Mouse (Mus musculus) myocyte (in vitro differentiated cells): Measurements from ENCODE around the gene Zfr2. TPM values are rescaled to one million over a fixed set of nuclear protein-coding genes. Genes with fewer than 3 reads are reported as not detected.

Experiments used
- H3K27me3 ChIP-seq: one replicate; pipeline ENCODE4 v1.6.1; 2011; ENCODE audit not compliant: control insufficient read depth, insufficient read depth, insufficient read length
- H3K36me3 ChIP-seq: one replicate; pipeline ENCODE4 v1.6.1; 2011; ENCODE audit not compliant: control insufficient read depth, insufficient read depth
- H3K4me2 ChIP-seq: one replicate; pipeline ENCODE4 v1.6.1; 2011; ENCODE audit warnings: low read depth, control low read depth
- H3K4me3 ChIP-seq: one replicate; pipeline ENCODE4 v1.5.1; 2011; ENCODE audit warnings: mild to moderate bottlenecking, control low read depth, moderate library complexity
- H3K79me2 ChIP-seq: one replicate; pipeline ENCODE4 v1.6.1; 2011; ENCODE audit not compliant: control insufficient read depth, insufficient read depth
- H3ac ChIP-seq: one replicate; pipeline ENCODE4 v1.6.1; 2011; ENCODE audit not compliant: control insufficient read depth, insufficient read length
- CEBPB ChIP-seq: IDR thresholded peaks from 2 replicates; pipeline ENCODE4 v1.6.1; 2011; ENCODE audit warnings: mild to moderate bottlenecking, moderate library complexity; ENCODE audit not compliant: poor library complexity, insufficient read depth, severe bottlenecking
- E2F4 ChIP-seq: IDR thresholded peaks from one replicate; pipeline ENCODE4 v1.6.1; 2011; ENCODE audit warnings: mild to moderate bottlenecking, control low read depth, moderate library complexity; ENCODE audit not compliant: insufficient read depth
- MAX ChIP-seq: IDR thresholded peaks from one replicate; pipeline ENCODE4 v1.6.1; 2011; ENCODE audit warnings: low read depth, mild to moderate bottlenecking, control low read depth
- MYOD1 ChIP-seq, 3 experiments: IDR thresholded peaks; one replicate each; pipeline ENCODE4 v1.6.1; 2011; ENCODE audit warnings: control low read depth in 2 of 3, low read depth in 2 of 3, mild to moderate bottlenecking in 2 of 3, moderate library complexity in 1 of 3; ENCODE audit not compliant: insufficient read length in 2 of 3, control insufficient read depth in 1 of 3
- MYOG ChIP-seq, 3 experiments: IDR thresholded peaks; one replicate each; pipeline ENCODE4 v1.6.1; 2011; ENCODE audit warnings: control low read depth in 2 of 3, low read depth in 2 of 3, mild to moderate bottlenecking in 2 of 3; ENCODE audit not compliant: insufficient read length in 2 of 3, control insufficient read depth in 1 of 3, insufficient read depth in 1 of 3
- POLR2A ChIP-seq: IDR thresholded peaks from one replicate; pipeline ENCODE4 v1.6.1; 2011; ENCODE audit warnings: low read depth, mild to moderate bottlenecking, control low read depth, moderate library complexity; ENCODE audit not compliant: insufficient read length
- POLR2AphosphoS2 ChIP-seq: IDR thresholded peaks from one replicate; pipeline ENCODE4 v1.6.1; 2011; ENCODE audit warnings: low read depth, control low read depth; ENCODE audit not compliant: insufficient read length
- REST ChIP-seq: IDR thresholded peaks from one replicate; pipeline ENCODE4 v1.6.1; 2011; ENCODE audit warnings: mild to moderate bottlenecking, control low read depth, moderate library complexity; ENCODE audit not compliant: insufficient read depth, insufficient read length
- SRF ChIP-seq: IDR thresholded peaks from one replicate; pipeline ENCODE4 v1.6.1; 2011; ENCODE audit warnings: low read depth; ENCODE audit not compliant: control insufficient read depth, insufficient read length
- TCF12 ChIP-seq: IDR thresholded peaks from one replicate; pipeline ENCODE4 v1.6.1; 2011; ENCODE audit warnings: mild to moderate bottlenecking, control low read depth; ENCODE audit not compliant: poor library complexity, insufficient read depth, severe bottlenecking
- TCF3 ChIP-seq: IDR thresholded peaks from one replicate; pipeline ENCODE4 v1.6.1; 2011; ENCODE audit warnings: low read depth, control low read depth; ENCODE audit not compliant: insufficient read length
- USF1 ChIP-seq: IDR thresholded peaks from one replicate; pipeline ENCODE4 v1.6.1; 2011; ENCODE audit warnings: low read depth, mild to moderate bottlenecking, control low read depth, moderate library complexity
- polyA plus RNA-seq: library from polyadenylated mRNA; unstranded; fragments of >200 nt; fragmentation: generic; extraction: Trizol; gene quantifications from one replicate; pipeline ENCODE4 v1.2.1, GENCODE M21; 2012; ENCODE audit warnings: missing spikeins

Gene Zfr2
- polyA plus RNA-seq, 1 experiment = 2.3 TPM

DNA sequence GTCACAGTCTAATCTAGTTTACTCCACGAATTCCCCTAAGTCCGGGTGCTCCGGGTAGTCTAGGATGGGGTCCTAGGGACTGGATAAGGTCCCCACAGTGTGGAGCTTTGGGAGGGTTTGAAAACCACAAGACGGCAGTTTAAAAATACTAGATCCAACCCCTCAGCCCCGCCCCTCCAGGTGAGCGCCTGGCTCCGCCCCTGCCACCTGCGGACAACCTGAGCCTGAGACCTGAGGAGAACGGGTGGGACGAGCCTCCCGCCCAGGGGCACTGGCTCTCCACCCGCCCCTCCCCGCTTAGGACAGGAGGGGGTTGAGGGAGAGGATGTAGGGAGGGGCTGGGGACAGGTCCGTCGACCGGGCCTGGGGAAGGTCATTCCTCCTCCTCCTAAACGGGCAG lies 51.8 kb downstream of the Zfr2 start:
- Histone ChIP-seq H3K36me3 (no peaks in the 10 kb centered on the region), H3ac (no peak overlapping the region), H3K4me3 (no peak overlapping the region), H3K79me2 (no peaks in the 10 kb centered on the region), H3K27me3 (peaks cover 36% of the 10 kb centered on the region), H3K4me2 (no peak overlapping the region)
- TF ChIP-seq E2F4 (no peak), POLR2AphosphoS2 (no peak), SRF (no peak), MYOG (IDR thresholded peaks at IDR 0.05; ENCODE audit: control insufficient read depth in 1 of 3, insufficient read depth in 1 of 3, insufficient read length in 2 of 3, low read depth in 2 of 3) (no peak), REST (no peak), TCF12 (no peak), MYOD1 (IDR thresholded peaks at IDR 0.05; ENCODE audit: control insufficient read depth in 1 of 3, insufficient read length in 2 of 3, low read depth in 2 of 3) (no peak), MAX (no peak), CEBPB (no peak), POLR2A (no peak), USF1 (no peak), TCF3 (no peak)

DNA sequence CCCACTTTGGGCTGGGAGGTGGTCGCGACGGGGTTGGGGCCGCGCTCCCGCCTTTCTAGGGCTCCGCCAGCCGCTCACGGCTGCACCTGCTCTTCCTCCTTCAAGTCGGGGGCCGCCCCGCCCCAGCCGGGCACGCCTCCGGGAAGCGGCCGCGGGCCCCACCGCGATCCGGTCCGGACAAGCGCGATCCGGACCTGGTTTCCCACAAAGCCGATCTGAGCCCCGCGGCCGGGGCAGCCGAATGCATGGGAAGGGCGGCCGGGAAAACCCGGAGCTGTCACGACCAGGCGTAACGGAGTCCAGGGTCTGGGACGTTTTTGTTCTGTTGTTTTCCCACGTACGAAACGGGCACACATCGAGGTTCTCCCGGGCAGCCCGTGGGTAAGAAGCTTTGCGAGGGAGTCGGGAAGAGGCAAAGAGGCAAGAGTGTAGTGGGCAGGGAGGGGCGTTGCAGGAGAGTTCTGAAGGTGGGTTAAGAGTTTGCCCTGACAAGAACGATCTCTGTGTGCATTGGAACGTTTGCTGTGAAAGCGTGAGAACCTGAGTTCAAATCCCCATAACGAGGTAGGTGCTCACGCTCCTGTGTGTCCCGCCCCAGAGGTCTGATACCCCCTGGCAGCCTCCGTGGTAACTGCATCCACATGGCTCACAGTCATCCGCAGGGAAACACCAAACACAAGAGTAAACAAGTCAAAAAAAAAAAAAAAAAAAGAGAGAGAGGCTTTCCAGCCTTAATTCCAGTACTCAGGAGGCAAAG lies 52.9 kb downstream of the Zfr2 start:
- peak in 1 of 3 experiments; percentile 53 for TF ChIP-seq MYOG (IDR thresholded peaks at IDR 0.05; ENCODE audit: control insufficient read depth in 1 of 3, insufficient read depth in 1 of 3, insufficient read length in 2 of 3, low read depth in 2 of 3)
- TF ChIP-seq TCF12 = no peak
- peak in 1 of 3 experiments; percentile 58 for TF ChIP-seq MYOD1 (IDR thresholded peaks at IDR 0.05; ENCODE audit: control insufficient read depth in 1 of 3, insufficient read length in 2 of 3, low read depth in 2 of 3)

DNA sequence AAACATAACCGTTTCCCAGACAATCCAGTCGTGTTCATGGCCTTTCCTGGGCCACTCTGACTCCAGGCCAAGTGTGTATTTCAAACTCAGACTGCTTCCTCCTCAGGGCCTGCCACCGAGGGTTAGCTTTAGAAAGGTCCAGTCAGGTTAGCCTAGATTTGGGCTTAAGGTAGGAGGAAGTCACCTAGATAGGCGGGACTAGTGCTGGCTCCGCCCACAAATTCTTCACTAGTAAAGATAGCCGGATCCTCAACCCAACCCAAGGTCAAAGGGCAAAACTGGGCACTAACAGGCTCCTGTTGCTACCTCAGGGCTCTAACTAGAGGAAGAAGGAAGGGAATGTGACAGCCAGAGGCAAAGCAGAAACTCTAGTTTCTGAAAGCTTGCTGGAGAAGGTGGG lies 53.6 kb downstream of the Zfr2 start:
- H3K4me3 ChIP-seq = peak overlapping the region; percentile 9
- H3K4me2 ChIP-seq = no peak overlapping the region
- peaks cover 29% of the 10 kb centered on the region for H3K27me3 ChIP-seq
- no peak overlapping the region for H3ac ChIP-seq
- H3K79me2 ChIP-seq = no peaks in the 10 kb centered on the region
- TF ChIP-seq POLR2A (no peak), TCF3 (no peak), USF1 (no peak), SRF (no peak), POLR2AphosphoS2 (no peak), MAX (no peak), CEBPB (no peak), E2F4 (no peak)
- H3K36me3 ChIP-seq = no peaks in the 10 kb centered on the region

More for the DNA sequence above, 52.9 kb downstream of the Zfr2 start:
- Histone ChIP-seq H3K79me2 (no peaks in the 10 kb centered on the region), H3K4me3 (peak overlapping the region; percentile 9), H3K27me3 (peaks cover 29% of the 10 kb centered on the region), H3K36me3 (no peaks in the 10 kb centered on the region), H3K4me2 (peak overlapping the region; percentile 82), H3ac (no peak overlapping the region)

DNA sequence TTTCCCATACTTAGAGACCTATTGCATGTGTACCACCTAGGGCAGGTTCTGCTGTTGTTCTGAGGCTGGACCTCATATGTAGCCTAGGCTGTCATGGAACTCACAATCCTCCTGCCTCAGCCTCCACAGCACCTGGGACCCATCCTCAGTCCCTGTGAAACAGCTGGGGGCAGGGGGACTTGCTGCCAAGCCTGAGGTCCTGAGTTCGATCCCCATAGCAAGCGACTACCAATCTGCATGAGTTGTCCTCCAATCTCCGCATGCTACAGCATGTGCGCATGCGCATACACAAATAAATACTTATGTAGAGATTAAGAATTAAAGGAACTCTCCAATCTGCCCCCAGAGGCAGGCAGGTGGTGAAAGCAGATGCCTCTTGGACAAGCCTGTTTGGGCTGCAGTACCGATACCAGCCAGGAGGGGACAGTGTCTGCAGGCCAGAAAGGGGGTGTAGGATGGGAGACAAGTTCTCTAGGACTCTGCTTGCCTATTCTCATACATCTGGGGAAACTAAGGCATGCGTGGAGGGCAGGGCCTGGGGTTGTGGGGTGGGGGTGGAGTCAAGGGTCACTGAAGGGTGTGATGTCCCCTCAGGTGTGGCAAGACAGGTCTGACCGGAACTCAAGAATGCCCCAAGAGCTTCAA lies 54.7 kb downstream of the Zfr2 start:
- H3K4me2 ChIP-seq = no peak overlapping the region
- H3K27me3 ChIP-seq = peaks cover 29% of the 10 kb centered on the region
- H3K36me3 ChIP-seq = no peaks in the 10 kb centered on the region
- no peak overlapping the region for H3ac ChIP-seq
- TF ChIP-seq MYOG (IDR thresholded peaks at IDR 0.05; ENCODE audit: control insufficient read depth in 1 of 3, insufficient read depth in 1 of 3, insufficient read length in 2 of 3, low read depth in 2 of 3) (no peak), POLR2A (no peak), REST (no peak), CEBPB (no peak), SRF (no peak), MAX (no peak), TCF12 (no peak), USF1 (no peak), MYOD1 (IDR thresholded peaks at IDR 0.05; ENCODE audit: control insufficient read depth in 1 of 3, insufficient read length in 2 of 3, low read depth in 2 of 3) (no peak), POLR2AphosphoS2 (no peak), E2F4 (no peak)
- no peaks in the 10 kb centered on the region for H3K79me2 ChIP-seq
- H3K4me3 ChIP-seq = no peak overlapping the region

DNA sequence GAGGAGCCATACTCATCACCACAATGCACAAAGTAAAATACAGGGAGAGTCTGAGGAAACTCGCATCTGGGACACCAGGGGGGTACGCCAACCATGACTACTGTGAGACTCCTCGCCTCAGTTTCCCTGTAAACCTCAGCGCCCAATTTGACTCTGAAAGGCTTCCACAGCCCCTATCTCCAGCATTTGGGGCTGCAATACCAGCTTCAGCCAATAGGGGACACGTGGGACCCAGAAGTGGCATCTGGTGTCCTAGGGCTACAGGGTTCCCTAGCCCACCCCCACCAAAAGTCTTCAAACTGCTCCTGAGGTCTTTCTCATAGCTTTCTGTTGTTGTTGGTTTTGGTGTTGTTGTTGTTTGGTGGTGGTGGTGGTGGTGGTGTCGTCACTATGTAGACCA lies 55.6 kb downstream of the Zfr2 start:
- H3ac ChIP-seq = no peak overlapping the region
- TF ChIP-seq REST (no peak), MAX (no peak), MYOD1 (IDR thresholded peaks at IDR 0.05; ENCODE audit: control insufficient read depth in 1 of 3, insufficient read length in 2 of 3, low read depth in 2 of 3) (no peak), POLR2A (no peak), E2F4 (no peak), MYOG (IDR thresholded peaks at IDR 0.05; ENCODE audit: control insufficient read depth in 1 of 3, insufficient read depth in 1 of 3, insufficient read length in 2 of 3, low read depth in 2 of 3) (no peak), USF1 (no peak), TCF12 (no peak), TCF3 (no peak), SRF (no peak), POLR2AphosphoS2 (no peak), CEBPB (no peak)
- H3K4me2 ChIP-seq = no peak overlapping the region
- no peak overlapping the region for H3K4me3 ChIP-seq
- no peaks in the 10 kb centered on the region for H3K36me3 ChIP-seq
- peaks cover 20% of the 10 kb centered on the region for H3K27me3 ChIP-seq
- peaks cover 3% of the 10 kb centered on the region for H3K79me2 ChIP-seq
